Mouse (Mus musculus) embryonic facial prominence, embryonic 11.5 days (tissue): ENCODE data around the gene Nufip2. TPM values are rescaled to one million over a fixed set of nuclear protein-coding genes. Genes with fewer than 3 reads are reported as not detected.

ENCODE experiments used
- ATAC-seq: fragments of 200-750 bp; cut with Nextera tagmentation; replicated peaks from 2 replicates; pipeline ENCODE4 v1.8.0; 2017; ENCODE audit warnings: low read depth; ENCODE audit not compliant: insufficient number of reproducible peaks, low FRiP score, low TSS enrichment
- DNase-seq: peaks from one replicate; pipeline ENCODE4 v3.0.0-alpha.2; 2015; ENCODE audit warnings: low spot score
- H3K27ac ChIP-seq: fragments of 300-500 bp; sonication (generic); replicated peaks from 2 replicates; pipeline ENCODE4 v1.5.1; 2014; ENCODE audit warnings: mild to moderate bottlenecking, low read depth, low read length, control low read depth
- H3K27me3 ChIP-seq: fragments of 300-500 bp; sonication (generic); 2 replicates; pipeline ENCODE4 v1.6.1; 2014; ENCODE audit warnings: mild to moderate bottlenecking, low read length, moderate library complexity, mixed read lengths; ENCODE audit not compliant: control insufficient read depth, insufficient read depth
- H3K36me3 ChIP-seq: fragments of 300-500 bp; sonication (generic); replicated peaks from 2 replicates; pipeline ENCODE4 v1.6.1; 2014; ENCODE audit warnings: low read depth, mild to moderate bottlenecking, low read length, moderate library complexity, mixed read lengths; ENCODE audit not compliant: control insufficient read depth, insufficient read depth
- H3K4me1 ChIP-seq: fragments of 300-500 bp; sonication (generic); 2 replicates; pipeline ENCODE4 v1.6.1; 2014; ENCODE audit warnings: low read length, mixed read lengths; ENCODE audit not compliant: control insufficient read depth, insufficient read depth
- H3K4me2 ChIP-seq: fragments of 300-500 bp; sonication (generic); 2 replicates; pipeline ENCODE4 v1.6.1; 2014; ENCODE audit warnings: low read depth, mild to moderate bottlenecking, control low read depth, low read length, moderate library complexity
- H3K4me3 ChIP-seq: fragments of 300-500 bp; sonication (generic); 2 replicates; pipeline ENCODE4 v1.5.1; 2014; ENCODE audit warnings: low read depth, low read length, control low read depth
- H3K9ac ChIP-seq: fragments of 300-500 bp; sonication (generic); replicated peaks from 2 replicates; pipeline ENCODE4 v1.6.1; 2014; ENCODE audit warnings: mild to moderate bottlenecking, control low read depth, low read length
- H3K9me3 ChIP-seq: fragments of 300-500 bp; sonication (generic); replicated peaks from 2 replicates; pipeline ENCODE4 v1.6.1; 2016; ENCODE audit warnings: mild to moderate bottlenecking, low read length, inconsistent platforms, mixed read lengths; ENCODE audit not compliant: control insufficient read depth
- WGBS: fragments of 180-500 bp; shearing (Covaris S2); extraction: QIAGEN DNeasy Blood & Tissue Kit; methylation state at CpG from one replicate; pipeline ENCODE4 v1.1.7; 2014; 5-methylcytosine and 5-hydroxymethylcytosine counted together
- polyA plus RNA-seq: library from polyadenylated mRNA; unstranded; fragments of >200 nt; fragmentation: Nextera tagmentation; extraction: Ambion mirVana; gene quantifications from 2 replicates; pipeline ENCODE4 v1.2.1, GENCODE M21; 2014

The Nufip2 gene
- polyA plus RNA-seq, 1 experiment from 2014 or later, result 4.1 TPM

DNA sequence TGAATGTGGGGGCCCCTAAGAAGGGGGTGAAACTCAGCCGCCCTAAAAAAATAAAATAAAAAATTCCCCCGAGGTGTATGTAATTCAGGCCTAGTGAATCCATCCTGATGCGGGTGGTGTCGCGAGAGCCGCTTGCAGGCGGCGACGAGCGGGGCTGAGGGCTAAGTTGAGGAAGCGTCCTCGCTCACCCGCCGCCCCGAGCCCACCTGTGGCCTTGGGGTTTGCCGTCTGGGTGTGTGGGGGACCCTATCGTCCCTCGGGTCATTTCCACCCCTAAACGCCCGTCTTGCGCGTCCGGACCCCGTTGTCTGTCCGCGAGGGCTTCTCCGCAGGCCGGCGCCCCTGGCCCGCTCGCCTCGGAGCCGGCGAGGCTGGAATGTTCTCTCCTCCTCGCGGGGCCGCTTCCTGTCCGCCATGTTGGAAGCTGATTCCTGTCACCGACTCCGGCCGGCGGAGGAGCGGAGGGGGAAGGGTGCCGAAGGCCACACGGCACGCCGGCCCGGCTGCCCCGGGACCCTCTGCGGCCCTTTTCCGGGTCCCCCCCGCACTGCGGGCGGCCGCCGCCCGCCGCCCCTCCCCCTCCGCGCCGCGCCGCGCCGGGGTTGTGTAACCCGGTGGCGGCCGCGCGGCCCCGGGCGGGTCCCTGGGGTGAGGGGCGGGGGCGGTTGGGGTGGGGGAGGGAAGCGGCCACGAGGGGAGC lies 1.0 kb downstream of the Nufip2 start:
- H3K4me1 ChIP-seq, result no peaks in the 10 kb centered on the region; the same call in 1 of the 2 replicates
- WGBS, result 0% methylated on average over 54 of the region's 76 CpGs
- peak; percentile 78 for DNase-seq
- peak; percentile 25; the same call in 1 of the 2 replicates for ATAC-seq
- H3K27me3 ChIP-seq, result no peaks in the 10 kb centered on the region
- H3K27ac ChIP-seq, result peak overlapping the region; percentile 97
- peak overlapping the region; percentile 99 for H3K4me3 ChIP-seq
- H3K9ac ChIP-seq, result peak overlapping the region; percentile 98
- H3K36me3 ChIP-seq, result peaks cover under 1% of the 10 kb centered on the region
- no peaks in the 10 kb centered on the region for H3K9me3 ChIP-seq
- H3K4me2 ChIP-seq, result peak overlapping the region; percentile 51

DNA sequence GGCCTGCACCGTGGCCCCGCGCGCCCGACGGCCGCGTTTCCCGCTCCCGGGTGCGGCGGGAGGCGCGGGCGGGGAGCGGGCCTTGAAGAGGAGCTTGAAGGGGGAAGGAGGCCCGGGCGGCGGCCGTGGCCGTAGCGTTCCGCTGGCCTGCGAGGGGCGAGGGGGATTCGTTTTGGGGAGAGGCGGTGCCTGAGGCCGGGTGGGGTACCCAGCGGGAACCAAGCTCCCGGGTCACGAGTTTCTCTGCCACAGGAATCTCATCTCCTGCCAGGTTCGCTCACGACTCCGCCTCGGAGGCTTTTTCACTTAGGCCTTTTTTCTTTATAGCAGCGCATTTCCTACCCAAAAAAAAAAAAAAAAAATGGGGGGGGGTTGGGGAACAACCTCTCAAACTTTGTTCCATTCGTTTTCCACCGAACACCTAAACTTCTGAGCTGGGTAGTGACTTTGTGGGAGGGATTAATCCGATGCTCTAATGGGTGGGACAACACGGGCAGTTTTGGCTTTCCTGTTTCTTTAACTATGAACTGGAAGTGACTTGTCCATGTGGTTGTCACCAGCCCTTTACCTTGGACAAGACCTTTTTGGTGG lies 1.7 kb downstream of the Nufip2 start:
- Histone ChIP-seq H3K9ac (peak overlapping the region; percentile 98), H3K9me3 (no peaks in the 10 kb centered on the region), H3K27ac (peak overlapping the region; percentile 97), H3K4me2 (peak overlapping the region; percentile 51), H3K27me3 (no peaks in the 10 kb centered on the region), H3K4me1 (no peaks in the 10 kb centered on the region; the same call in 1 of the 2 replicates), H3K36me3 (peaks cover 5% of the 10 kb centered on the region), H3K4me3 (peak overlapping the region; percentile 99)
- ATAC-seq, result no peak
- peak; percentile 50 for DNase-seq
- under 1% methylated on average over 33 of the region's 40 CpGs for WGBS

DNA sequence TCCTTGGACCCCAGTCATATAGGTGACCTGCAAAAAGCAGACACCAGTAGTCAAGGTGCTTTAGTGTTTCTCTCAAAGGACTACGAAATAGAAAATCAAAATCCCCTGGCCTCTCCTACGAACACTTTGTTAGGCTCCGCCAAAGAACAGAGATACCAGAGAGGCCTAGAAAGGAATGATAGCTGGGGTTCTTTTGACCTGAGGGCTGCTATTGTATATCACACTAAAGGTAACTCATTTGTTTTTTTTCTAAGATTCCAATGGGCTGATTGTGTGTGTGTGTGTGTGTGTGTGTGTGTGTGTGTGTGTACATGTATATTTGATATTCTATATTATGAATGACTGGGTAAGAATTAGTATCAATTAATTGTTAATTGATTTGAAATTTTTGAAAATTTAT lies 7.1 kb downstream of the Nufip2 start:
- no peak overlapping the region for H3K4me3 ChIP-seq
- peaks cover 19% of the 10 kb centered on the region for H3K36me3 ChIP-seq

DNA sequence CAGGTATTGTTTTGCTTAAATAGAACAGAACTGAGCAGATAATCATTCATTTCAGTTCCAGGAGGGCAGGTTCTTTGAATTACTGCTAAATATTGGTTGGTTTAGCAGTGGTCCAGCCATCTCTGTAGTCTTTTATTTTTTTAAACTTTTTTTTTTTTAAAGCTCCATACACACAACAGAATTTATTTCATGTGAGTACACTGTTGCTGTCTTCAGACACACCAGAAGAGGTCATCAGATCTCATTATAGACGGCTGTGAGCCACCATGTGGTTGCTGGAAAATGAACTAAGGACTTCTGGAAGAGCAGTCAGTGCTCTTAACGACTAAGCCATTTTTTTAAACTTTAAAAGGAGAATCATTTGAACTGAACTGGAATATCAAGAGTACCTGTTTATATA lies 11.3 kb downstream of the Nufip2 start:
- H3K4me3 ChIP-seq, result no peak overlapping the region
- H3K4me2 ChIP-seq, result no peak overlapping the region
- no peak for ATAC-seq
- H3K27ac ChIP-seq, result no peak overlapping the region
- DNase-seq, result no peak
- no peak overlapping the region for H3K9ac ChIP-seq
- no peaks in the 10 kb centered on the region for H3K4me1 ChIP-seq
- WGBS, result 81% methylated on average over 2 of the region's 2 CpGs
- H3K36me3 ChIP-seq, result peaks cover 16% of the 10 kb centered on the region
- no peaks in the 10 kb centered on the region for H3K27me3 ChIP-seq
- no peaks in the 10 kb centered on the region for H3K9me3 ChIP-seq

More for the DNA sequence above, 7.1 kb downstream of the Nufip2 start:
- 95% methylated on average over 3 of the region's 3 CpGs for WGBS
- Histone ChIP-seq H3K4me1 (no peaks in the 10 kb centered on the region; the same call in 1 of the 2 replicates), H3K27ac (no peak overlapping the region), H3K27me3 (no peaks in the 10 kb centered on the region), H3K9ac (no peak overlapping the region), H3K9me3 (no peaks in the 10 kb centered on the region), H3K4me2 (no peak overlapping the region)
- ATAC-seq, result no peak
- DNase-seq, result no peak

DNA sequence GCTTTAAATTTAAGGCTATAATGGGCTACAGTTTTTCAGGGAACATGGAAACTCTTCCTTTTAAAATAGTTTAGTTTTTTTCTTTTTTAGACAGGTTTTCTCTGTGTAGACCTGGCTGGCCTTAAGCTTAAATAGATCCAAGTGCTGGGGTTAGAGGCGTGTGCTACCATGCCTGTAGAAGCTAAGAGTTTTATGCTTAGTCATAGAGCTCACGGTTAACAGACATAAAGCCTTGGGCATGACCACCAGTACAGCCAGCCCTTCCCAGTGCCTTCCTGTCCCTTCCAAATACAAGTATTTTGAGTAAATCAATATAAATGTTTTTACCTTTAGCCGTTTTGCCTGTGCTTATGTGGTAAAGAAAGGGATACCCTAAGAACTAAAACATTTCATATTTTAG lies 20.0 kb downstream of the Nufip2 start:
- Histone ChIP-seq H3K4me2 (no peak overlapping the region), H3K27me3 (no peaks in the 10 kb centered on the region), H3K27ac (no peak overlapping the region), H3K9ac (no peak overlapping the region), H3K36me3 (0 out of 2 replicates have a peak, but pooled peaks cover 2% of the 10 kb centered on the region), H3K9me3 (no peaks in the 10 kb centered on the region), H3K4me1 (no peaks in the 10 kb centered on the region), H3K4me3 (no peak overlapping the region)
- ATAC-seq (no peak), DNase-seq (no peak)
- WGBS, result 92% methylated on average over 3 of the region's 3 CpGs

DNA sequence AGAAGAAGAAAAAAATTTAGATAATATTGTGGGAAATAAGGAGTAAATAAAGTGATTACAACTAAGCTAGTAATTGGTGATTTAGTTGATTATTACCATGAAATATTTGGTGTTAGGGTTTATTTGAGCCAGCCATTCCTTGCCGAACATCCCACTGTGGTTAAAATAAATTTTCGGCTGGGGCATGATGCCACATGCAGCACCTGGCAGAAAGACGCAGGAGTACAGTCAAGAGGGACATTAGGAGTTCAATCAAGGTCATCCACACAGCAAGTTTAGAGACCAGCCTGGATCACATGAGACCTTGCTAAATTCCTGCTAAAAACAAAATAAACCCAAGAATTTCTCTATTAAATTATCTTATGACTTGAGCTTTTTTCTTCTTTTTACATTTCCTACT lies 23.1 kb downstream of the Nufip2 start:
- WGBS, result 74% methylated on average over 3 of the region's 3 CpGs
- Histone ChIP-seq H3K27ac (no peak overlapping the region), H3K4me2 (no peak overlapping the region), H3K27me3 (no peaks in the 10 kb centered on the region), H3K9ac (no peak overlapping the region), H3K4me1 (no peaks in the 10 kb centered on the region), H3K9me3 (no peaks in the 10 kb centered on the region), H3K4me3 (no peak overlapping the region), H3K36me3 (0 out of 2 replicates have a peak, but pooled peaks cover 2% of the 10 kb centered on the region)
- ATAC-seq (no peak), DNase-seq (no peak)

DNA sequence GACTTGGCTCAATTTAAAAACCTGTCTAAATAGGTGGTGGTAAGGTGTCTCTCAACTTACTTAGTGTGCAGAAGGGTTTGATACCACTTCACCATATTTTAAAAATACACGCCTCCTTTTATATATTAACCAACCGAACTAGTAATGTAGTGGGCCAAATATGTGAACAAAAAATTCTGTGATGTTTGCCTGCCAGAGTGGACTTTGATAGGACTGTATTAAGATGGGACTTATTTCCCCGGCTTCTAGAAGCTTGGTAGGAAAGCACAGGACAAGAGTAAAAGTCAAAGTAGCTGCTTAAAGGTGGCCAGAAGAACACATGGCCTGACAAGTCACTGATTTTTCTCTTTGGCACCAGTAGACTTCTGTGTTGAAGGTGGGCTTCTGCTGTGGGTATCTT lies 27.8 kb downstream of the Nufip2 start:
- H3K4me2 ChIP-seq, result no peak overlapping the region
- no peaks in the 10 kb centered on the region for H3K9me3 ChIP-seq
- DNase-seq (no peak), ATAC-seq (no peak)
- no peaks in the 10 kb centered on the region for H3K36me3 ChIP-seq
- H3K27ac ChIP-seq, result no peak overlapping the region
- no peak overlapping the region for H3K9ac ChIP-seq
- no peak overlapping the region for H3K4me3 ChIP-seq
- H3K4me1 ChIP-seq, result no peaks in the 10 kb centered on the region
- no peaks in the 10 kb centered on the region for H3K27me3 ChIP-seq
- 95% methylated on average over 3 of the region's 3 CpGs for WGBS

DNA sequence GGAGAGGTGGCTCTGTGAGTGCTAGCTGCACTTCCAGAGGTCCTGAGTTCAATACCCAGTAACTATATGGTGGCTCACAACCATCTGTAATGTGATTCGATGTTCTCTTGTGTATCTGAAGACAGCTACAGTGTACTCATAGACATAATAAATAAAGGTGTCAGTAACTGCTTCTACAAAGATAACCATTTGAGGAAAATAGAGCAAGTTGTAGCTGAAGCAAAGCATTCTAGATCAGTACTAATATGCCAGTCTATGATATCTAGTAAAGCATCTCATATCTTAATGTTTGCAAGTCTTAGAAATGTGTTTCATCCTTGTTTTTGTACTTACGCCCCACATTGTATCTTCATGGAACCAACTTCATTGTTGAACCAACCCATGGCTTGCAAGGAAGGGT lies 33.1 kb downstream of the Nufip2 start:
- Histone ChIP-seq H3K4me2 (no peak overlapping the region), H3K4me3 (no peak overlapping the region), H3K9me3 (no peaks in the 10 kb centered on the region), H3K27me3 (no peaks in the 10 kb centered on the region), H3K9ac (no peak overlapping the region), H3K4me1 (no peaks in the 10 kb centered on the region), H3K36me3 (no peaks in the 10 kb centered on the region), H3K27ac (no peak overlapping the region)
- ATAC-seq, result no peak
- DNase-seq, result no peak
- 91% methylated on average over 2 of the region's 2 CpGs for WGBS
